Mouse (Mus musculus): ENCODE measurements around the gene Tmem223. TPM values are rescaled to one million over a fixed set of nuclear protein-coding genes. Genes with fewer than 3 reads are reported as not detected.
A peak's percentile ranks its signal among the peaks of the same experiment; 100 is the strongest.
"Not testable (repeated sequence)": the region's sequence is repeated elsewhere in the genome, so short reads cannot be mapped to it uniquely, and the experiment has no call there.

The Tmem223 gene
- polyA plus RNA-seq, 1 experiment = 53.1 TPM

- Histone ChIP-seq H3K27ac (ENCODE audit: control insufficient read depth, insufficient read depth, low read depth, low read length, poor library complexity) (no peak overlapping the region), H3K4me3 (replicated peaks; ENCODE audit: control insufficient read depth, low read depth, low read length) (no peak overlapping the region), H3K4me1 (ENCODE audit: control insufficient read depth, insufficient read depth, low read length) (no peaks in the 10 kb centered on the region; the same call in 1 of the 2 replicates)
- 54% methylated on average over 4 of the region's 4 CpGs for WGBS
- no peak for TF ChIP-seq CTCF (IDR thresholded peaks at IDR 0.05; ENCODE audit: control insufficient read depth, insufficient read depth, low read length)
- TF ChIP-seq POLR2A (IDR thresholded peaks at IDR 0.05; ENCODE audit: borderline replicate concordance, control insufficient read depth, low read depth, low read length) = no peak
Observed at GRCm38 (mm10) chr19:8725081-8725613, 45.6 kb upstream of the Tmem223 start.

- WGBS = 51% methylated on average over 3 of the region's 3 CpGs
- Histone ChIP-seq H3K4me1 (ENCODE audit: control insufficient read depth, insufficient read depth, low read length) (no peaks in the 10 kb centered on the region; the same call in 1 of the 2 replicates), H3K27ac (ENCODE audit: control insufficient read depth, insufficient read depth, low read depth, low read length, poor library complexity) (no peak overlapping the region), H3K4me3 (replicated peaks; ENCODE audit: control insufficient read depth, low read depth, low read length) (no peak overlapping the region)
- TF ChIP-seq POLR2A (IDR thresholded peaks at IDR 0.05; ENCODE audit: borderline replicate concordance, control insufficient read depth, low read depth, low read length) (no peak), CTCF (IDR thresholded peaks at IDR 0.05; ENCODE audit: control insufficient read depth, insufficient read depth, low read length) (no peak)
Observed at GRCm38 (mm10) chr19:8726609-8727390, 44.0 kb upstream of the Tmem223 start.

GRCm38 (mm10) chr19:8727495-8728114, 43.2 kb upstream of the Tmem223 start:
- Histone ChIP-seq H3K27ac (ENCODE audit: control insufficient read depth, insufficient read depth, low read depth, low read length, poor library complexity) (no peak overlapping the region), H3K4me1 (ENCODE audit: control insufficient read depth, insufficient read depth, low read length) (no peaks in the 10 kb centered on the region), H3K4me3 (replicated peaks; ENCODE audit: control insufficient read depth, low read depth, low read length) (no peak overlapping the region)
- WGBS = 51% methylated on average over 5 of the region's 5 CpGs
- TF ChIP-seq POLR2A (IDR thresholded peaks at IDR 0.05; ENCODE audit: borderline replicate concordance, control insufficient read depth, low read depth, low read length) = no peak
- TF ChIP-seq CTCF (IDR thresholded peaks at IDR 0.05; ENCODE audit: control insufficient read depth, insufficient read depth, low read length) = no peak

GRCm38 (mm10) chr19:8728335-8729099, 42.3 kb upstream of the Tmem223 start:
- not testable (repeated sequence) for H3K27ac ChIP-seq (ENCODE audit: control insufficient read depth, insufficient read depth, low read depth, low read length, poor library complexity); H3K4me3 ChIP-seq (replicated peaks; ENCODE audit: control insufficient read depth, low read depth, low read length); H3K4me1 ChIP-seq (ENCODE audit: control insufficient read depth, insufficient read depth, low read length)
- 66% methylated on average over 3 of the region's 3 CpGs for WGBS

GRCm38 (mm10) chr19:8734334-8734733, 36.5 kb upstream of the Tmem223 start:
- Histone ChIP-seq H3K27ac (ENCODE audit: control insufficient read depth, insufficient read depth, low read depth, low read length, poor library complexity) (no peak overlapping the region), H3K4me1 (ENCODE audit: control insufficient read depth, insufficient read depth, low read length) (no peaks in the 10 kb centered on the region), H3K4me3 (replicated peaks; ENCODE audit: control insufficient read depth, low read depth, low read length) (no peak overlapping the region)
- TF ChIP-seq CTCF (IDR thresholded peaks at IDR 0.05; ENCODE audit: control insufficient read depth, insufficient read depth, low read length) (no peak), POLR2A (IDR thresholded peaks at IDR 0.05; ENCODE audit: borderline replicate concordance, control insufficient read depth, low read depth, low read length) (no peak)
- WGBS = 56% methylated on average over 3 of the region's 3 CpGs

GRCm38 (mm10) chr19:8735389-8736159, 35.2 kb upstream of the Tmem223 start, which contains the start of gene Wdr74:
Wdr74 (plus strand) TSS chr19:8735827.
- Histone ChIP-seq H3K4me3 (replicated peaks; ENCODE audit: control insufficient read depth, low read depth, low read length) (peak within 1 kb of the TSS; percentile 93), H3K4me1 (ENCODE audit: control insufficient read depth, insufficient read depth, low read length) (no peaks in the 10 kb centered on the region), H3K27ac (ENCODE audit: control insufficient read depth, insufficient read depth, low read depth, low read length, poor library complexity) (peak within 1 kb of the TSS; percentile 18; the same call in 1 of the 2 replicates)
- WGBS = under 1% methylated on average over 32 of the region's 32 CpGs
- TF ChIP-seq CTCF (IDR thresholded peaks at IDR 0.05; ENCODE audit: control insufficient read depth, insufficient read depth, low read length) (no peak), POLR2A (IDR thresholded peaks at IDR 0.05; ENCODE audit: borderline replicate concordance, control insufficient read depth, low read depth, low read length) (peak; percentile 93)

- 2% methylated on average over 11 of the region's 11 CpGs for WGBS
- no peak for TF ChIP-seq CTCF (IDR thresholded peaks at IDR 0.05; ENCODE audit: control insufficient read depth, insufficient read depth, low read length)
- TF ChIP-seq POLR2A (IDR thresholded peaks at IDR 0.05; ENCODE audit: borderline replicate concordance, control insufficient read depth, low read depth, low read length) = no peak
- H3K27ac ChIP-seq (ENCODE audit: control insufficient read depth, insufficient read depth, low read depth, low read length, poor library complexity) = peak overlapping the region; percentile 18; the same call in 1 of the 2 replicates
- H3K4me3 ChIP-seq (replicated peaks; ENCODE audit: control insufficient read depth, low read depth, low read length) = peak overlapping the region; percentile 93
- H3K4me1 ChIP-seq (ENCODE audit: control insufficient read depth, insufficient read depth, low read length) = 0 out of 2 replicates have a peak, but pooled peaks cover 1% of the 10 kb centered on the region
Observed at GRCm38 (mm10) chr19:8736160-8736467, 34.7 kb upstream of the Tmem223 start.
